Mouse (Mus musculus): ENCODE data around the gene Gse1.

DNA sequence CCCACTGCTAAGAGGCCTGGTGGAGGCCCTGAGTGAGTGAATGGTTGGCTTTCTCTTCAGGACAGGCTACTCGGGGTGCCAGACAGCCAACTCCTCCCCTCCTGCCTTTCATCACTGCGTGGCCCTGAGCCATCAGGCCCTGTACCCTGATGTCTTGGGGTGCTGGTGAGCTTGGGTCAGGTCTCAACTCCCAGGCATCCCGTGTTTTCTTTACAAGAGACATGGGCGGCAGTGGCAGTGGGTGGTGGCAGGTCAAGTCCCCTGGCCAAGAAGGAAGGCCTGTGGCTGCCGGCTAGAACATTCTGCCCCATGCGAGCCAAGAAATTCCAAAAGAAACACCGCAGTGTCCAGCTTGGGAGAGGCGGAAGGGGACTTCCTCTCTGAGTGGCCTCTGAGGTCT, 41.8 kb upstream of the Gse1 start:
- TF ChIP-seq TAL1 (IDR thresholded peaks at IDR 0.05; ENCODE audit: low read length) (no peak), GATA1 (IDR thresholded peaks at IDR 0.05; ENCODE audit: low read length) (no peak)
